Mouse (Mus musculus) limb, embryonic 14.5 days (tissue): ENCODE measurements around the gene Myo5c. TPM values are rescaled to one million over a fixed set of nuclear protein-coding genes. Genes with fewer than 3 reads are reported as not detected.
A peak's percentile ranks its signal among the peaks of the same experiment; 100 is the strongest.

Experiments
- ATAC-seq: fragments of 200-750 bp; cut with Nextera tagmentation; 2 replicates; pipeline ENCODE4 v1.8.0; 2017; ENCODE audit warnings: low read depth, moderate number of reproducible peaks, moderate TSS enrichment; ENCODE audit not compliant: low FRiP score
- DNase-seq: peaks from one replicate; pipeline ENCODE4 v3.0.0-alpha.2; 2015; ENCODE audit warnings: low spot score
- H3K27ac ChIP-seq: fragments of 300-500 bp; sonication (generic); replicated peaks from 2 replicates; pipeline ENCODE4 v1.5.1; 2014; ENCODE audit warnings: low read depth, mild to moderate bottlenecking, low read length, moderate library complexity, mixed read lengths
- H3K27me3 ChIP-seq: fragments of 300-500 bp; sonication (generic); 2 replicates; pipeline ENCODE4 v1.6.1; 2014; ENCODE audit warnings: low read length, mixed read lengths; ENCODE audit not compliant: control insufficient read depth, insufficient read depth
- H3K36me3 ChIP-seq: fragments of 300-500 bp; sonication (generic); 2 replicates; pipeline ENCODE4 v1.6.1; 2014; ENCODE audit warnings: mild to moderate bottlenecking, low read length, moderate library complexity, mixed read lengths; ENCODE audit not compliant: control insufficient read depth, insufficient read depth
- H3K4me1 ChIP-seq: fragments of 300-500 bp; sonication (generic); 2 replicates; pipeline ENCODE4 v1.6.1; 2014; ENCODE audit warnings: antibody characterized with exemption, low read length, mixed read lengths; ENCODE audit not compliant: control insufficient read depth, insufficient read depth
- H3K4me2 ChIP-seq: fragments of 300-500 bp; sonication (generic); replicated peaks from 2 replicates; pipeline ENCODE4 v1.6.1; 2014; ENCODE audit warnings: low read depth, mild to moderate bottlenecking, low read length, moderate library complexity; ENCODE audit not compliant: severe bottlenecking
- H3K4me3 ChIP-seq: fragments of 300-500 bp; sonication (generic); replicated peaks from 2 replicates; pipeline ENCODE4 v1.5.1; 2014; ENCODE audit warnings: low read length
- H3K9ac ChIP-seq: fragments of 300-500 bp; sonication (generic); 2 replicates; pipeline ENCODE4 v1.6.1; 2014; ENCODE audit warnings: mild to moderate bottlenecking, low read depth, low read length, moderate library complexity; ENCODE audit not compliant: severe bottlenecking
- H3K9me3 ChIP-seq: fragments of 300-500 bp; sonication (generic); 2 replicates; pipeline ENCODE4 v1.6.1; 2016; ENCODE audit warnings: low read length; ENCODE audit not compliant: control insufficient read depth
- POLR2A ChIP-seq: fragments of 200-500 bp; IDR thresholded peaks from 2 replicates; pipeline ENCODE4 v1.8.0; 2012; ENCODE audit warnings: inconsistent platforms, mild to moderate bottlenecking, moderate library complexity, borderline replicate concordance; ENCODE audit not compliant: insufficient read depth, insufficient read length; ENCODE audit errors: extremely low read depth
- WGBS: fragments of 180-500 bp; shearing (Covaris S2); extraction: QIAGEN DNeasy Blood & Tissue Kit; methylation state at CpG from one replicate; pipeline ENCODE4 v1.1.7; 2014; 5-methylcytosine and 5-hydroxymethylcytosine counted together
- polyA plus RNA-seq, 2 experiments: library from polyadenylated mRNA; depleted of rRNA in 1 of 2; stranded (reverse) in 1 of 2; unstranded in 1 of 2; fragments of >200 nt; fragmentation: Nextera tagmentation in 1 of 2; extraction: Ambion mirVana in 1 of 2; gene quantifications; 2 replicates each; pipeline versions ENCODE4 v1.2.1 to v1.2.3; 2012 to 2014

Myo5c gene
- polyA plus RNA-seq, 2 experiments, result 0.15 to 0.52 TPM

- no peaks in the 10 kb centered on the region for H3K9me3 ChIP-seq
- TF ChIP-seq POLR2A, result no peak
- no peaks in the 10 kb centered on the region for H3K36me3 ChIP-seq
- no peak overlapping the region for H3K4me3 ChIP-seq
- H3K4me2 ChIP-seq, result no peak overlapping the region
- H3K4me1 ChIP-seq, result peaks cover 4% of the 10 kb centered on the region; the same call in 1 of the 2 replicates
- no peaks in the 10 kb centered on the region for H3K27me3 ChIP-seq
- DNase-seq (no peak), ATAC-seq (no peak)
- no peak overlapping the region for H3K27ac ChIP-seq
- WGBS, result 61% methylated on average over 5 of the region's 5 CpGs
- no peak overlapping the region for H3K9ac ChIP-seq
These were observed 76.8 kb downstream of the Myo5c start for GRCm38 (mm10) chr9:75308621-75309020.

GRCm38 (mm10) chr9:75312008-75312407 is 80.2 kb downstream of the Myo5c start:
- DNase-seq (peak; percentile 71), ATAC-seq (no peak)
- no peak overlapping the region for H3K4me2 ChIP-seq
- 19% methylated on average over 4 of the region's 4 CpGs for whole genome bisulfite sequencing
- no peak overlapping the region for H3K9ac ChIP-seq
- H3K9me3 ChIP-seq, result no peaks in the 10 kb centered on the region
- H3K4me3 ChIP-seq, result no peak overlapping the region
- no peaks in the 10 kb centered on the region for H3K27me3 ChIP-seq
- no peak overlapping the region for H3K27ac ChIP-seq
- TF ChIP-seq POLR2A, result no peak
- peaks cover 13% of the 10 kb centered on the region for H3K4me1 ChIP-seq
- no peaks in the 10 kb centered on the region for H3K36me3 ChIP-seq

- WGBS, result 41% methylated on average over 11 of the region's 11 CpGs
- H3K27me3 ChIP-seq, result no peaks in the 10 kb centered on the region
- peak; percentile 6 for DNase-seq
- H3K36me3 ChIP-seq, result 0 out of 2 replicates have a peak, but pooled peaks cover 2% of the 10 kb centered on the region
- peak overlapping the region; percentile 86 for H3K4me2 ChIP-seq
- H3K9me3 ChIP-seq, result no peaks in the 10 kb centered on the region
- TF ChIP-seq POLR2A, result no peak
- H3K4me3 ChIP-seq, result peak overlapping the region; percentile 62
- ATAC-seq, result no peak; the same call in 1 of the 2 replicates
- H3K9ac ChIP-seq, result peak overlapping the region; percentile 63
- H3K4me1 ChIP-seq, result peaks cover 13% of the 10 kb centered on the region
- H3K27ac ChIP-seq, result no peak overlapping the region; the same call in 1 of the 2 replicates
These were observed 81.5 kb downstream of the Myo5c start for GRCm38 (mm10) chr9:75313138-75313831.

- peak; percentile 72 for DNase-seq
- Histone ChIP-seq H3K4me3 (peak overlapping the region; percentile 62), H3K9ac (peak overlapping the region; percentile 63), H3K27me3 (no peaks in the 10 kb centered on the region), H3K4me2 (peak overlapping the region; percentile 86), H3K4me1 (peaks cover 13% of the 10 kb centered on the region), H3K27ac (peak overlapping the region; percentile 55), H3K9me3 (no peaks in the 10 kb centered on the region), H3K36me3 (0 out of 2 replicates have a peak, but pooled peaks cover 2% of the 10 kb centered on the region)
- TF ChIP-seq POLR2A, result no peak; the same call in 1 of the 2 replicates
- under 1% methylated on average over 37 of the region's 52 CpGs for WGBS
- ATAC-seq, result peak; percentile 94
These were observed 82.2 kb downstream of the Myo5c start for GRCm38 (mm10) chr9:75313832-75314516.

- H3K4me3 ChIP-seq, result peak overlapping the region; percentile 62
- H3K36me3 ChIP-seq, result 0 out of 2 replicates have a peak, but pooled peaks cover 2% of the 10 kb centered on the region
- H3K4me2 ChIP-seq, result peak overlapping the region; percentile 86
- 2% methylated on average over 19 of the region's 22 CpGs for WGBS
- ATAC-seq (no peak), DNase-seq (peak; percentile 15)
- TF ChIP-seq POLR2A, result no peak
- peaks cover 13% of the 10 kb centered on the region for H3K4me1 ChIP-seq
- H3K9ac ChIP-seq, result peak overlapping the region; percentile 63
- H3K9me3 ChIP-seq, result no peaks in the 10 kb centered on the region
- H3K27me3 ChIP-seq, result no peaks in the 10 kb centered on the region
- peak overlapping the region; percentile 55; the same call in 1 of the 2 replicates for H3K27ac ChIP-seq
These were observed 82.8 kb downstream of the Myo5c start for GRCm38 (mm10) chr9:75314517-75315105.
